Mouse (Mus musculus) liver, embryonic 15.5 days (tissue): Measurements from ENCODE around the gene Cyp2c23. TPM values are rescaled to one million over a fixed set of nuclear protein-coding genes. Genes with fewer than 3 reads are reported as not detected.

ENCODE experiments used
- ATAC-seq: fragments of 200-750 bp; cut with Nextera tagmentation; 2 replicates; pipeline ENCODE4 v1.8.0; 2017; ENCODE audit warnings: moderate number of reproducible peaks, mild to moderate bottlenecking, moderate library complexity; ENCODE audit not compliant: insufficient read depth
- H3K27ac ChIP-seq: fragments of 300-500 bp; sonication (generic); replicated peaks from 2 replicates; pipeline ENCODE4 v1.5.1; 2015; ENCODE audit warnings: mild to moderate bottlenecking, inconsistent platforms
- H3K27me3 ChIP-seq: fragments of 300-500 bp; sonication (generic); 2 replicates; pipeline ENCODE4 v1.6.1; 2015; ENCODE audit warnings: mild to moderate bottlenecking, inconsistent platforms
- H3K36me3 ChIP-seq: fragments of 300-500 bp; sonication (generic); replicated peaks from 2 replicates; pipeline ENCODE4 v1.6.1; 2015; ENCODE audit warnings: moderate library complexity, mild to moderate bottlenecking, inconsistent platforms
- H3K4me1 ChIP-seq: fragments of 300-500 bp; sonication (generic); replicated peaks from 2 replicates; pipeline ENCODE4 v1.6.1; 2015; ENCODE audit warnings: inconsistent platforms
- H3K4me2 ChIP-seq: fragments of 300-500 bp; sonication (generic); 2 replicates; pipeline ENCODE4 v1.6.1; 2015; ENCODE audit warnings: moderate library complexity, mild to moderate bottlenecking, inconsistent platforms
- H3K4me3 ChIP-seq: fragments of 300-500 bp; sonication (generic); replicated peaks from 2 replicates; pipeline ENCODE4 v1.5.1; 2015; ENCODE audit warnings: mild to moderate bottlenecking, inconsistent platforms
- H3K9ac ChIP-seq: fragments of 300-500 bp; sonication (generic); 2 replicates; pipeline ENCODE4 v1.6.1; 2015; ENCODE audit warnings: moderate library complexity, mild to moderate bottlenecking, inconsistent platforms
- H3K9me3 ChIP-seq: fragments of 300-500 bp; sonication (generic); replicated peaks from 2 replicates; pipeline ENCODE4 v1.6.1; 2016; ENCODE audit warnings: inconsistent platforms
- WGBS: fragments of 180-500 bp; shearing (Covaris S2); methylation state at CpG from one replicate; pipeline ENCODE4 v1.1.7; 2015; ENCODE audit warnings: mixed read lengths; ENCODE audit not compliant: insufficient replicate concordance; 5-methylcytosine and 5-hydroxymethylcytosine counted together
- polyA plus RNA-seq: library from polyadenylated mRNA; unstranded; fragments of >200 nt; fragmentation: Nextera tagmentation; extraction: Ambion mirVana; gene quantifications from 2 replicates; pipeline ENCODE4 v1.2.1, GENCODE M21; 2015

Cyp2c23 gene
- polyA plus RNA-seq, 1 experiment from 2014 or later = 26.7 TPM

DNA sequence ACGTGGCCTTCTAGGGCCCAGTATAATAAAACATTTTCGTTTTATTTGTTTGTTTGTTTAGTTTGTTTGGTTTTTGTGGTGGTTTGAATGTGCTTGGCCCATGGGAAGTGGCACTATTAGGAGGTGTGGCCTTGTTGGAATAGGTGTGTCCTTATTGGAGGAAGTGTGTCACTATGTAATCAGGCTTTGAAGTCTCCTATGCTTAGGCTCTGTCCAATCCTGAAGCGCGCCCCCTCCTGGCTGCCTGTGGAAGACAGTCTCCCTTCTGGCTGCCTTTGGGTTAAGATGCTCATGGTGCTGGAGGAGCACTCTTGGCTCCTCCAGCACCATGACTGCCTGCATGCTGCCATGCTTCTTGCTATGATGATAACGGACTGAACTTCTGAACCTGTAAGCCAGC lies 5.9 kb downstream of the Cyp2c23 start:
- H3K4me2 ChIP-seq = no peak overlapping the region
- 51% methylated on average over 5 of the region's 5 CpGs for WGBS
- H3K36me3 ChIP-seq = no peaks in the 10 kb centered on the region
- no peaks in the 10 kb centered on the region for H3K27me3 ChIP-seq
- no peak for ATAC-seq
- no peak overlapping the region for H3K27ac ChIP-seq
- no peak overlapping the region for H3K9ac ChIP-seq
- no peaks in the 10 kb centered on the region for H3K9me3 ChIP-seq
- no peaks in the 10 kb centered on the region for H3K4me1 ChIP-seq
- no peak overlapping the region for H3K4me3 ChIP-seq

DNA sequence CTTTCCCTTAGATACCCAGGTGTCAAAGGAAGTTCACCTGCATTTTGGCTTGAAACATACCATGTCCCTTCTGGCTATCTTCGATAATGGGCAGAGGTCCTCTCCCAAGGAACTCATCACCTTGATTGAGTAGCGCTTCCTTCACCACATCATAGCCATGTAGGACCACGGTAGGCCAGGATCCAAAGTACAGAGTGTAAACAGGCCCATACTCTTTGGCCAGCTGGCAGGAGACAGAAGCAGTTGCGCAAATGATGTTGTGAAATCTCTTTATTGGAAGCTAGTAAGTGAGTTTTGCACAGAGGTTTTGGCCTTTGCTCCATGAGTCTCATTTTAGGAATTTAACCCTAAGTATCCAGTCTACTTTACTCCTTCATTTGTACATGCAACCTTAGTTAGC lies 7.5 kb downstream of the Cyp2c23 start:
- H3K27me3 ChIP-seq = no peaks in the 10 kb centered on the region
- H3K4me2 ChIP-seq = no peak overlapping the region
- no peaks in the 10 kb centered on the region for H3K4me1 ChIP-seq
- ATAC-seq = peak; percentile 72
- H3K9ac ChIP-seq = no peak overlapping the region
- no peak overlapping the region for H3K27ac ChIP-seq
- no peaks in the 10 kb centered on the region for H3K36me3 ChIP-seq
- 58% methylated on average over 4 of the region's 4 CpGs for WGBS
- H3K9me3 ChIP-seq = no peaks in the 10 kb centered on the region
- H3K4me3 ChIP-seq = no peak overlapping the region

DNA sequence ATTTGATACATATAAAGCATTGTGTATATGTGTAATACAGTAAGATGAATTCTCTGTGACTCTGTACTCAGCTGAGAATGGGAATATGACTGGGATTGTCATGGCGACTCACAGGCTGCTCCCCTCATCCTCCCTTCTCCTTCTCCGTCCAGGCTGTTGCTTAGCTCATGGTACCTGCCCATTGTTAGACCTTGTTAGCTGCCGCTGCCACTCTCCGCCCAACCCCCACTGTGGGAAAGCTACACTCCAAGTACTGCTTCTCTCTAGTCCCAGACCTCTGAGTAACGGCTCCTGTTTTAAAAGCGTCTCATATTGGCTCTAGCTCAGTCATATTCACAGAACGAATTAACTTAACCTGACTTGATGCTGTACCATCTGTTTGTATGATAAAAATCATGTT lies 9.3 kb downstream of the Cyp2c23 start:
- Histone ChIP-seq H3K27me3 (no peaks in the 10 kb centered on the region), H3K36me3 (no peaks in the 10 kb centered on the region), H3K27ac (no peak overlapping the region), H3K9ac (no peak overlapping the region), H3K4me1 (no peaks in the 10 kb centered on the region), H3K9me3 (no peaks in the 10 kb centered on the region), H3K4me2 (no peak overlapping the region), H3K4me3 (no peak overlapping the region)
- 55% methylated on average over 7 of the region's 7 CpGs for WGBS
- ATAC-seq = no peak

DNA sequence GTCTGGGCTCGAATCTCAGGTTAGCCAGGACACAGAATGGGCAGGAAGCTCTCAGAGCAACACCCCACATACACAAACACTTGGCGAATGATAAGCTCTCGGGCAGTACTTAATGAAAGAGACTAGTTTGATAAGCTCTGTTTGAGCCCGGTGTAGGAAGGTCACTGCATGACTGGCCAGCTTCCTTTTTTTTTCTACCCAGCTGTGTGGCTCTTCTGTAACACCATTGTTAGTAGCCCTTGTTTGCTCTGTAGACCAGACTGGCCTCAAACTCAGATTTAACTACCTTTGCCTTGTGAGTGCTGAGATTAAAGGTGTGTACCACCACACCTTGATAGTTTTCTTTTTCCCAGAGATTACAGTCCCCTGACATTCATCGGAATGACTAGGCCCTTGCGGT lies 15.1 kb downstream of the Cyp2c23 start:
- ATAC-seq = no peak
- no peaks in the 10 kb centered on the region for H3K36me3 ChIP-seq
- no peaks in the 10 kb centered on the region for H3K4me1 ChIP-seq
- H3K27me3 ChIP-seq = no peaks in the 10 kb centered on the region
- no peak overlapping the region for H3K9ac ChIP-seq
- 44% methylated on average over 6 of the region's 6 CpGs for WGBS
- no peak overlapping the region for H3K4me3 ChIP-seq
- H3K4me2 ChIP-seq = no peak overlapping the region
- no peaks in the 10 kb centered on the region for H3K9me3 ChIP-seq
- H3K27ac ChIP-seq = no peak overlapping the region

DNA sequence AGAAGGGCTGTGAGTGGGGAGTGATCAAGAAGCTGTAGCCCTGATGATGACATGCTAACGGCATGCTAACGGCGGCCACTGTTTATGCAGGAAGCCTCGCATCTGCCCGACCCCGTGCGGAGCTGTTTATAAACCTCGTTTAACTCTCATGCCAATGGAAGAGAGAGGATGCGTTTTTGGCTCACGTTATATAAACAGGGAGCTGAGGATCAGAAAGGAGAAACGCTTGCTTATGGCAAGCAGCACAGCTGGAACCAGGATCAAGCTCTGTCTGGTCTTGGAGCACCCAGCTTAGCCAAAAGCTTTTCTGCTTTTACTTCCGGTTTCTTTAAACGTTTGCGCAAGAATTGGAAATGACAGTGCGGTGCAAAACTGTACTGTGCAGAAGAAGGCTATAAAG lies 20.2 kb downstream of the Cyp2c23 start:
- Histone ChIP-seq H3K4me3 (no peak overlapping the region), H3K36me3 (no peaks in the 10 kb centered on the region), H3K4me1 (no peaks in the 10 kb centered on the region), H3K4me2 (peak overlapping the region; percentile 8; the same call in 1 of the 2 replicates), H3K27me3 (no peaks in the 10 kb centered on the region), H3K9ac (no peak overlapping the region), H3K9me3 (no peaks in the 10 kb centered on the region), H3K27ac (no peak overlapping the region)
- WGBS = 50% methylated on average over 15 of the region's 15 CpGs
- ATAC-seq = no peak

DNA sequence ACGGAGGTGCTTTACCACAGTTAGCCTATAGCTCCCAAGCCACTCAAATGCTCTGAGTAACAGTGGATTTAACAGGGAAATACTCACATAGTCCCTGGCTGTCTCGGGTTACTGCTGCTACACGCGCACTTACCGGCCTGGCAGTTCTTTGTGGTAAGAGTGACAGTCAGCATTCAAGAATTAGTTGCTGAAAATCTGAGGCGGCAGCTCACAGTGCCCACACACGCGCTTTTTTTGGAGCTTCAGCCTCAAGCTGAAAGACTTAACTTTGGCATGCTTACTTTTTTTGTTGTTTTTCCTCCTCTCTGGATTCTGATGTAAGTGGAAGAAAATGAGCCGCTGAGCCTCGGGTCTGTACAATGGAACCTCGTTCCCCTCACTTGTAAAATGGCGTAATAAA lies 21.8 kb downstream of the Cyp2c23 start:
- no peak overlapping the region for H3K4me2 ChIP-seq
- H3K27ac ChIP-seq = no peak overlapping the region
- no peaks in the 10 kb centered on the region for H3K36me3 ChIP-seq
- no peaks in the 10 kb centered on the region for H3K27me3 ChIP-seq
- no peak overlapping the region for H3K4me3 ChIP-seq
- no peaks in the 10 kb centered on the region for H3K4me1 ChIP-seq
- H3K9me3 ChIP-seq = no peaks in the 10 kb centered on the region
- ATAC-seq = no peak
- H3K9ac ChIP-seq = no peak overlapping the region
- 65% methylated on average over 12 of the region's 12 CpGs for WGBS

DNA sequence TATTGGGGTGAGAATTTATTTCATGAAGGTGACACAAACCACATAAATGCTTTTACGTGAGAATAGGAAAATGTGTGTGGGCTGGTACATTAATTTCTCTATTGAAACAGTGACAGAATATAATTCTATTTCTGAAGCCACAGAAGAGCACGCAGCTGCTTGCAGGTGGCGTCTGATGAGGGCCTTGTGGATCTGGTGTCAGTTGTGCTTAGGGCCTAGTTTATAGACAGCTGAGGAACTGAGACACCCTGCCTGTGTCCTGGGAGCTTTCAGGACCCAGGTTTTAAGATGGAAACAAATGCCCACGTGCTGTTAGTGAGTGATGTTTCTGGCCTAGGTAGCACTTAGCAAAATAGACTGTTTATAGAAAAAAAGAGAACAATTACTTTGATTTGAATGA lies 24.0 kb downstream of the Cyp2c23 start:
- no peak overlapping the region for H3K27ac ChIP-seq
- H3K9ac ChIP-seq = no peak overlapping the region
- H3K36me3 ChIP-seq = no peaks in the 10 kb centered on the region
- H3K4me2 ChIP-seq = no peak overlapping the region
- H3K4me1 ChIP-seq = no peaks in the 10 kb centered on the region
- no peak overlapping the region for H3K4me3 ChIP-seq
- H3K27me3 ChIP-seq = no peaks in the 10 kb centered on the region
- no peaks in the 10 kb centered on the region for H3K9me3 ChIP-seq
- WGBS = 63% methylated on average over 4 of the region's 4 CpGs
- no peak for ATAC-seq

DNA sequence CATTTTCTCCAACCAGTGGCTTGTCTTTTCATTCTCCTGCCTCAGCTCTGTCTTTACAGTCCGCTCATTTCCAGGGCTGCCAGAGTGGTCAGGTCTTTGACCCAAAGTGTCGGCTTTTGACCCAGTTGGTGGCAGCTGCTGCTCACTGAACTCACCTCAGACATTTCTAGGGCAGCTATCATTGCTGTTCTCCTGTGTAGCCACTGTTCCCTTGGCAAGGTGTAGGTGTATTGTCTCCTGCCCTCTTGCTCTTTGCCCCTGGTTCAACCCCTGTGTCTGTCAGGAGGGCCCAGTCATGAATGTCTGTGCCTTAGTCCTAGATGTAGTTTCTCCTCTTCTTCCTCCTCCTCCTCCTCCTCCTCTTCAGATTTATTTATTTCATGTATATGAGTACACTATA lies 24.7 kb downstream of the Cyp2c23 start:
- no peak for ATAC-seq
- H3K27me3 ChIP-seq = no peaks in the 10 kb centered on the region
- H3K4me1 ChIP-seq = no peaks in the 10 kb centered on the region
- H3K4me3 ChIP-seq = no peak overlapping the region
- no peak overlapping the region for H3K9ac ChIP-seq
- no peak overlapping the region for H3K27ac ChIP-seq
- 73% methylated on average over 2 of the region's 2 CpGs for WGBS
- H3K9me3 ChIP-seq = no peaks in the 10 kb centered on the region
- no peaks in the 10 kb centered on the region for H3K36me3 ChIP-seq
- no peak overlapping the region for H3K4me2 ChIP-seq

DNA sequence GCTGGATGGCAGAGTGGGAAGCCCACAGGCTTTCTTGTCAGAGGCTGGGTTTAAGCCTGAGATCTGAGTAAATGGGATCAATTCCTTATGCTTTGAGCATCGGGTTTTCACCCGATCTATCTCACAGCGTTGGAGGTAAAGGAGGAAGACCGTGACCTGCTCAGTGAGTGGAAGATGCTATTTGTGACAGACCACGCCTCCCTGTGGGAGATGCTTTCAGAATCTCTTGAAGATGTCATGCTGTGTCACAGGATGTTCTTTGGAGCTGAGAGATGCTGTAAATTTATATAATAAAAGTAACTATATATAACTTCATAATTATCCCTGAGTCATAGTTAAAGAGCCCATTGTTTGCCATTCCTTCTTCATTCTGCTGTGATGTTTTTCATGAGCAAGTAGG lies 28.3 kb downstream of the Cyp2c23 start:
- no peak overlapping the region for H3K9ac ChIP-seq
- H3K4me1 ChIP-seq = no peaks in the 10 kb centered on the region
- no peak overlapping the region for H3K4me3 ChIP-seq
- no peaks in the 10 kb centered on the region for H3K27me3 ChIP-seq
- H3K27ac ChIP-seq = no peak overlapping the region
- no peak overlapping the region for H3K4me2 ChIP-seq
- 63% methylated on average over 5 of the region's 5 CpGs for WGBS
- no peaks in the 10 kb centered on the region for H3K36me3 ChIP-seq
- no peak for ATAC-seq
- H3K9me3 ChIP-seq = no peaks in the 10 kb centered on the region

DNA sequence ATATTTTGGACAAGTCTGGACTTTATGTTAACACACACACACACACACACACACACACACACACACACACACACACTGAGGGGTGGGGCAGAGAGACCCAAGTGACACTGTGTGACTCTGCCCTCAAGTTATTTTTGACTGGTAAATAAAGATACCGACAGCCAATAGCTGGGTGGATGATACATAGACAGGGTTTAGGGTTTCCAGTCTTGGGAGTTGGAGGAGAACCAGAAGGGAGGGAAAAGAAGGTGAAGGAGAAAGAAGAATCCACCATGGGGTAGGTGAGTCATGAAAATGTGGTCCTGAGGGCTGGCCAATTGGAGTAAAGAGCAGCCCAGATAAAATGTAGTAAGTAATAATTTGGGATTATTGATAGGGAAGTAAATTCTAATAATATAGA lies 28.9 kb downstream of the Cyp2c23 start:
- no peak overlapping the region for H3K4me2 ChIP-seq
- WGBS = 49% methylated on average over 1 of the region's 1 CpGs
- no peaks in the 10 kb centered on the region for H3K4me1 ChIP-seq
- 0 out of 2 replicates have a peak overlapping the region, but pooled peaks have one; percentile 38 for H3K27ac ChIP-seq
- no peaks in the 10 kb centered on the region for H3K9me3 ChIP-seq
- H3K27me3 ChIP-seq = no peaks in the 10 kb centered on the region
- no peak overlapping the region for H3K9ac ChIP-seq
- no peaks in the 10 kb centered on the region for H3K36me3 ChIP-seq
- no peak overlapping the region for H3K4me3 ChIP-seq
- no peak for ATAC-seq

DNA sequence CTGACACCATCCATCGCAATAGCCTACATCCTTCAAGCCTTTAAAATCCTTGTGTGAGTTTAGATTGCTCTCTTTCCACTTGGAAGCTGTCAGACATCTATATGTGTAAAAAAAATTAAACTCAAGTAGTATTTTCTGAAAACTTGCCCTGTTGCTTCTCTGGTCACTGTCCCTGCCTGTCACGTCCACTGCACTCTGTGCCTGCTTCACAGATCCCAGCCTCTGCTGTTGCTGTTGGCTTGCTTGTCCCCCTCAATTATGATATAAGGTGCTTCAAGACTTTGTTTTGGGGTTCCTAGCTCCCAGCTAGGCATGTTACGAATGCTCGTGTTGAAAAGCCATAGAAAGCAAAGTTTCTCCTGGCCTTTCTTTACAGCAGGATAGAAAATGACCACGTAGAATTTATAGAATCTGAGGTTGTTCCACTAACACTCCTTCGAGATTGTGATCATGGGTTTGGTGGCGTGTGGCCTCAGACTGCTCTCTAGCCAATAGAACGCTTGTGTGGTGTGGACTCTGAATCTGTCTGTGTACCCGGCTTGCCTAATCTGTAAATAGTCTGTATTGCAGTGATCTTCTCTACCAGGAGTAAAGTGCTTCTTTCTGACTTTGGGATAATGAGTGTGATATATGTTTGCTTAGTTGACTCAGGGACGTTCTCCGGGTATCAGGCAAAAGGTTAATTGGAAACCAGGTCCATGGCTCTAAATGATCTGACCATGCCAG lies 30.0 kb downstream of the Cyp2c23 start:
- no peak overlapping the region for H3K4me2 ChIP-seq
- H3K9me3 ChIP-seq = no peaks in the 10 kb centered on the region
- peak overlapping the region; percentile 76 for H3K27ac ChIP-seq
- no peaks in the 10 kb centered on the region for H3K27me3 ChIP-seq
- ATAC-seq = peak; percentile 74
- 60% methylated on average over 11 of the region's 11 CpGs for WGBS
- 0 out of 2 replicates have a peak, but pooled peaks cover 3% of the 10 kb centered on the region for H3K4me1 ChIP-seq
- no peaks in the 10 kb centered on the region for H3K36me3 ChIP-seq
- no peak overlapping the region for H3K9ac ChIP-seq
- H3K4me3 ChIP-seq = no peak overlapping the region

DNA sequence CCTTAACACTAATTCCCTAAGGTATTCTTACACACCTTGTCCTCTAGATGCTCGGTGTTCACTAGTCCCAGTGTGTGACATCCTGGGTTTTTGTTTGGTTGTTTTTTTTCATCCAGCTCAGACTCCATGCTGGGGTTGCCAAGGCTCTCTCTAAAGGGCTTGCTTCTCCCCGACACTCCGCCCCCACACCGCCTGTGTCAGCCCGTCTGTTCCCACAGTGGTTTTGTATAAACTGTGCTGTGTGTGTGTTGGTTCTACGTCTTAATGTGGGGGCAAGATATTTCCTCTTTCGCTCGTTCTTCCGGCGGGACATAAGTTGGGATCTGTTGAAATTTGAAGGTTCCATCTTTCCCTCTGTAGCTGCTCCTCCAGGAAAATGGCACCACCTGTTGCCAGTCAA lies 30.9 kb downstream of the Cyp2c23 start:
- Histone ChIP-seq H3K36me3 (no peaks in the 10 kb centered on the region), H3K9me3 (no peaks in the 10 kb centered on the region), H3K27ac (peak overlapping the region; percentile 76), H3K9ac (no peak overlapping the region), H3K4me3 (no peak overlapping the region), H3K4me2 (no peak overlapping the region), H3K27me3 (no peaks in the 10 kb centered on the region), H3K4me1 (0 out of 2 replicates have a peak, but pooled peaks cover 3% of the 10 kb centered on the region)
- 67% methylated on average over 10 of the region's 10 CpGs for WGBS
- ATAC-seq = no peak
